Mouse (Mus musculus): ENCODE results near the gene Prc1. TPM values are rescaled to one million over a fixed set of nuclear protein-coding genes. Genes with fewer than 3 reads are reported as not detected.

The Prc1 gene
- polyA plus RNA-seq, 1 experiment from 2014 or later: 8.4 TPM

GRCm38 (mm10) chr7:80357156-80357555 is 62.9 kb downstream of the Prc1 start:
- DNase-seq (ENCODE audit: low spot score) (no peak), ATAC-seq (no peak)
- Histone ChIP-seq H3K4me2 (replicated peaks; ENCODE audit: low read depth, low read length) (no peak overlapping the region), H3K4me1 (ENCODE audit: insufficient read depth, low read depth, low read length) (no peaks in the 10 kb centered on the region), H3K9ac (replicated peaks; ENCODE audit: low read depth) (no peak overlapping the region), H3K27ac (ENCODE audit: low read length) (no peak overlapping the region), H3K27me3 (replicated peaks; ENCODE audit: insufficient read depth, low read length) (no peaks in the 10 kb centered on the region), H3K4me3 (ENCODE audit: low read depth, low read length) (no peak overlapping the region), H3K36me3 (ENCODE audit: insufficient read depth, low read length) (peaks cover 27% of the 10 kb centered on the region), H3K9me3 (ENCODE audit: low read length) (no peaks in the 10 kb centered on the region)
- TF ChIP-seq CTCF (IDR thresholded peaks at IDR 0.05): no peak
- WGBS: 68% methylated on average over 8 of the region's 8 CpGs

GRCm38 (mm10) chr7:80358039-80358438 is 63.8 kb downstream of the Prc1 start:
- Histone ChIP-seq H3K4me2 (replicated peaks; ENCODE audit: low read depth, low read length) (no peak overlapping the region), H3K4me3 (ENCODE audit: low read depth, low read length) (no peak overlapping the region), H3K9me3 (ENCODE audit: low read length) (no peaks in the 10 kb centered on the region), H3K27ac (ENCODE audit: low read length) (no peak overlapping the region), H3K36me3 (ENCODE audit: insufficient read depth, low read length) (peaks cover 33% of the 10 kb centered on the region), H3K9ac (replicated peaks; ENCODE audit: low read depth) (no peak overlapping the region), H3K4me1 (ENCODE audit: insufficient read depth, low read depth, low read length) (no peaks in the 10 kb centered on the region), H3K27me3 (replicated peaks; ENCODE audit: insufficient read depth, low read length) (no peaks in the 10 kb centered on the region)
- 73% methylated on average over 4 of the region's 4 CpGs for WGBS
- TF ChIP-seq CTCF (IDR thresholded peaks at IDR 0.05) (no peak), EP300 (IDR thresholded peaks at IDR 0.05) (no peak)
- ATAC-seq (no peak), DNase-seq (ENCODE audit: low spot score) (no peak)

DNA sequence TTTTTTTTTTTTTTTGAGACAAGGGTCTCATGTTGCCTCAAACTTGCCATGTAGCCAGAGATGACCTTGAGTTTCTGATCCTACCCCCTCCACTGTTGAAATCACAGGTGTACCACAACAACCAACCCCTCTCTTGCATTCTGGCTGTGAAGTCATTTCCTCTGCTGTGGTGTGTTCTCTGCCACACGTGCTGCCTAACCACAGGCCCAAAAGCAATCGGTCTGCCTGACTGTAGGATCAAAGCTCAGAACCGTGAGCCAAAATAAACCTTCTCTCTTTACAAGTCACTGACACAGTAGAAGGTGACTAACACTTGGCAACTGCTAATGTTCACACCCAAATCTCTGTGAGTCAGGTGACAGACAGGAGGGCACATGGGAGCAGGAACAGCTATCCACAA is 66.2 kb downstream of the Prc1 start:
- no peaks in the 10 kb centered on the region for H3K9me3 ChIP-seq (ENCODE audit: low read length)
- no peaks in the 10 kb centered on the region for H3K4me1 ChIP-seq (ENCODE audit: insufficient read depth, low read depth, low read length)
- H3K4me2 ChIP-seq (replicated peaks; ENCODE audit: low read depth, low read length): no peak overlapping the region
- no peak for TF ChIP-seq CTCF (IDR thresholded peaks at IDR 0.05)
- no peak for TF ChIP-seq EP300 (IDR thresholded peaks at IDR 0.05)
- no peak overlapping the region for H3K9ac ChIP-seq (replicated peaks; ENCODE audit: low read depth)
- H3K36me3 ChIP-seq (ENCODE audit: insufficient read depth, low read length): peaks cover 46% of the 10 kb centered on the region
- H3K27me3 ChIP-seq (replicated peaks; ENCODE audit: insufficient read depth, low read length): no peaks in the 10 kb centered on the region
- no peak for ATAC-seq
- no peak for DNase-seq (ENCODE audit: low spot score)
- WGBS: 49% methylated on average over 3 of the region's 3 CpGs
- H3K4me3 ChIP-seq (ENCODE audit: low read depth, low read length): no peak overlapping the region
- H3K27ac ChIP-seq (ENCODE audit: low read length): no peak overlapping the region

GRCm38 (mm10) chr7:80365759-80366158 is 71.5 kb downstream of the Prc1 start:
- no peak for TF ChIP-seq CTCF (IDR thresholded peaks at IDR 0.05)
- TF ChIP-seq EP300 (IDR thresholded peaks at IDR 0.05): no peak
- no peak for ATAC-seq
- H3K27me3 ChIP-seq (replicated peaks; ENCODE audit: insufficient read depth, low read length): no peaks in the 10 kb centered on the region
- no peak overlapping the region for H3K9ac ChIP-seq (replicated peaks; ENCODE audit: low read depth)
- no peak overlapping the region for H3K27ac ChIP-seq (ENCODE audit: low read length)
- H3K36me3 ChIP-seq (ENCODE audit: insufficient read depth, low read length): peaks cover 28% of the 10 kb centered on the region
- no peak overlapping the region for H3K4me3 ChIP-seq (ENCODE audit: low read depth, low read length)
- WGBS: 71% methylated on average over 2 of the region's 2 CpGs
- DNase-seq (ENCODE audit: low spot score): peak; percentile 43
- H3K4me1 ChIP-seq (ENCODE audit: insufficient read depth, low read depth, low read length): peaks cover 8% of the 10 kb centered on the region
- no peak overlapping the region for H3K4me2 ChIP-seq (replicated peaks; ENCODE audit: low read depth, low read length)
- no peaks in the 10 kb centered on the region for H3K9me3 ChIP-seq (ENCODE audit: low read length)

Other genes starting within 250 kb of the Prc1 start
- gene Idh2, start 179.1 kb upstream of the Prc1 start, polyA plus RNA-seq (2015; fragmentation: Nextera tagmentation; extraction: Ambion mirVana): 296 and 298 TPM in 2 replicates
- gene Sema4b, start 107.6 kb upstream of the Prc1 start, polyA plus RNA-seq (2015; fragmentation: Nextera tagmentation; extraction: Ambion mirVana): 11.6 and 11.8 TPM in 2 replicates
- gene Cib1, start 61.6 kb upstream of the Prc1 start, polyA plus RNA-seq (2015; fragmentation: Nextera tagmentation; extraction: Ambion mirVana): 108 and 123 TPM in 2 replicates
- 2.6 and 2.8 TPM in 2 replicates for gene Gdpgp1, start 61.6 kb upstream of the Prc1 start, polyA plus RNA-seq (2015; fragmentation: Nextera tagmentation; extraction: Ambion mirVana)
- gene Ttll13, start 48.1 kb upstream of the Prc1 start, polyA plus RNA-seq (2015; fragmentation: Nextera tagmentation; extraction: Ambion mirVana): 1.9 and 2.1 TPM in 2 replicates
- gene Ngrn, start 33.2 kb upstream of the Prc1 start, polyA plus RNA-seq (2015; fragmentation: Nextera tagmentation; extraction: Ambion mirVana): 40.8 and 46.0 TPM in 2 replicates
- gene Vps33b, start 24.8 kb upstream of the Prc1 start, polyA plus RNA-seq (2015; fragmentation: Nextera tagmentation; extraction: Ambion mirVana): 2.8 and 3.4 TPM in 2 replicates
- 3.4 and 3.8 TPM in 2 replicates for gene Rccd1, start 30.0 kb downstream of the Prc1 start, polyA plus RNA-seq (2015; fragmentation: Nextera tagmentation; extraction: Ambion mirVana)
- 30.3 and 32.9 TPM in 2 replicates for gene Unc45a, start 46.6 kb downstream of the Prc1 start, polyA plus RNA-seq (2015; fragmentation: Nextera tagmentation; extraction: Ambion mirVana)
- gene Hddc3, start 48.7 kb downstream of the Prc1 start, polyA plus RNA-seq (2015; fragmentation: Nextera tagmentation; extraction: Ambion mirVana): 8.5 and 9.2 TPM in 2 replicates
- 8.5 and 9.6 TPM in 2 replicates for gene Man2a2, start 76.9 kb downstream of the Prc1 start, polyA plus RNA-seq (2015; fragmentation: Nextera tagmentation; extraction: Ambion mirVana)
- gene Fes, start 93.5 kb downstream of the Prc1 start, polyA plus RNA-seq (2015; fragmentation: Nextera tagmentation; extraction: Ambion mirVana): 23.5 and 26.4 TPM in 2 replicates
- gene Furin, start 111.0 kb downstream of the Prc1 start, polyA plus RNA-seq (2015; fragmentation: Nextera tagmentation; extraction: Ambion mirVana): 24.4 and 27.3 TPM in 2 replicates
- 2.4 and 2.5 TPM in 2 replicates for gene Blm, start 240.7 kb downstream of the Prc1 start, polyA plus RNA-seq (2015; fragmentation: Nextera tagmentation; extraction: Ambion mirVana)